Mouse (Mus musculus) kidney, adult 8-10 months (tissue): Measurements from ENCODE around the gene Amz1.

ENCODE experiments used
- DNase-seq, 2 experiments: peaks; one replicate each; pipeline ENCODE4 v3.0.0; 2022

Amz1 gene

GRCm38 (mm10) chr5:140723822-140724221, at the start of gene Amz1:
Gene Amz1, plus strand, starts transcription at chr5:140724127.
- no peak for DNase-seq

- DNase-seq, result no peak
Measured at GRCm38 (mm10) chr5:140675079-140675478, 48.8 kb upstream of the Amz1 start.

GRCm38 (mm10) chr5:140675640-140676039, 48.3 kb upstream of the Amz1 start:
- DNase-seq, result no peak

GRCm38 (mm10) chr5:140677137-140677536, 46.8 kb upstream of the Amz1 start:
- DNase-seq, result no peak

- no peak for DNase-seq
Measured at GRCm38 (mm10) chr5:140680051-140680450, 43.9 kb upstream of the Amz1 start.

- DNase-seq, result no peak
Measured at GRCm38 (mm10) chr5:140680950-140681349, 43.0 kb upstream of the Amz1 start.

GRCm38 (mm10) chr5:140682113-140682512, 41.8 kb upstream of the Amz1 start:
- DNase-seq, result no peak

GRCm38 (mm10) chr5:140684343-140685148, 39.4 kb upstream of the Amz1 start:
- DNase-seq, result peak in 1 of 2 experiments; percentile 41

- no peak for DNase-seq
Measured at GRCm38 (mm10) chr5:140688434-140688833, 35.5 kb upstream of the Amz1 start.

GRCm38 (mm10) chr5:140695987-140696386, 27.9 kb upstream of the Amz1 start:
- no peak for DNase-seq

- DNase-seq, result peak; percentile 62 to 70
Measured at GRCm38 (mm10) chr5:140699776-140700175, 24.2 kb upstream of the Amz1 start.

GRCm38 (mm10) chr5:140701661-140702060, 22.3 kb upstream of the Amz1 start:
- DNase-seq, result peak in 1 of 2 experiments; percentile 28

- DNase-seq, result peak; percentile 93 to 96
Measured at GRCm38 (mm10) chr5:140702103-140702513, 21.8 kb upstream of the Amz1 start, which contains the start of gene Iqce. Gene Iqce, minus strand, starts transcription at chr5:140702378.

- DNase-seq, result peak in 1 of 2 experiments; percentile 11
Measured at GRCm38 (mm10) chr5:140702618-140703175, 21.2 kb upstream of the Amz1 start.

GRCm38 (mm10) chr5:140703480-140704377, 20.2 kb upstream of the Amz1 start:
- no peak for DNase-seq

- peak; percentile 100 for DNase-seq
Measured at GRCm38 (mm10) chr5:140704378-140705251, 19.3 kb upstream of the Amz1 start, which contains the start of gene Brat1. Gene Brat1, plus strand, starts transcription at chr5:140705011.

GRCm38 (mm10) chr5:140705501-140706171, 18.3 kb upstream of the Amz1 start:
- peak; percentile 17 to 22 for DNase-seq

GRCm38 (mm10) chr5:140710315-140710714, 13.6 kb upstream of the Amz1 start:
- DNase-seq, result no peak

GRCm38 (mm10) chr5:140711040-140711439, 12.9 kb upstream of the Amz1 start:
- no peak for DNase-seq

- no peak for DNase-seq
Measured at GRCm38 (mm10) chr5:140720773-140721172, 3.2 kb upstream of the Amz1 start.

GRCm38 (mm10) chr5:140722121-140722520, 1.8 kb upstream of the Amz1 start:
- no peak for DNase-seq
